Mouse (Mus musculus): ENCODE data around the gene Fam126b.

DNA sequence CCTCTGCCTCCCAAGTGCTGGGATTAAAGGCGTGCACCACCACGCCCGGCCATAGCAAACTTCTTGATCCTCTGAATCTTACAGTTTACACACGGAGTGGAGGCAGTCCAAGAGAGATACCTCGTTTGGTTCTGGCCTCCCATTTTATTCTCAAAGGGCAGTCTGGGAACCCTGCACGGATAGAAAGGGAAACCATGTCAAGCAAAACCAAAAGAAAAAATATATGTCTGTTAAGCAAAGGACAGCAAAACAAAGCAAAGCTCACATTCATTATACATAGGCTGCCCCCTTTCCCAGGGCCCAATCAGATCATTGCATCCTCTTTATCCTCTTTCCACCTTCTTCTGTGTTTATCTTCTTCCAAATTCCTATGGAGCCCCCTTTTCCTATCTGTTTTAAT, 27.7 kb upstream of the Fam126b start:
- TF ChIP-seq CTCF (IDR thresholded peaks at IDR 0.05; ENCODE audit: low read depth, low read length) (no peak), POLR2AphosphoS5 (IDR thresholded peaks at IDR 0.05; ENCODE audit: insufficient replicate concordance, low read depth, low read length) (no peak), GATA2 (IDR thresholded peaks at IDR 0.05; ENCODE audit: borderline replicate concordance, low read depth, low read length) (no peak), GATA1 (IDR thresholded peaks at IDR 0.05; ENCODE audit: borderline replicate concordance, low read length) (no peak)
